In genomic region chr4:154488031-154488430, GRCm38 (mm10) we compare ENCODE assay signal across 14 mouse cellular contexts.
A peak's percentile ranks its signal among the peaks of the same experiment; 100 is the strongest.
DNase-seq lines count a peak whose midpoint lies in the region; ATAC-seq and TF ChIP-seq lines count a peak whose summit lies in the region.
"Had no signal": no experiment of that assay in that cellular context is flagged by ENCODE, and none has a peak within 500 bp of the region (broad histone marks: within the 10 kb centered on the region; RNA-seq: fewer than 3 reads in every experiment).

No protein-coding gene starts in this region.

- no peak overlapping the region for H3K9ac ChIP-seq in heart, embryonic 12.5 days
- H3K9ac ChIP-seq in heart, adult 2 months (ENCODE audit: low read depth, low read length): no peak overlapping the region
- H3K9ac ChIP-seq in neural tube, embryonic 11.5 days (ENCODE audit: low read length): no peak overlapping the region; the same call in 1 of the 2 replicates
- H3K9ac ChIP-seq in forebrain, postnatal 0 days: no peak overlapping the region

- no peak for TF ChIP-seq CTCF in heart, adult 2 months (IDR thresholded peaks at IDR 0.05)
- TF ChIP-seq CTCF in forebrain, postnatal 0 days (IDR thresholded peaks at IDR 0.05; ENCODE audit: low read depth): no peak
- no peak for TF ChIP-seq CTCF in layer of hippocampus, adult 2 months (conservative IDR thresholded peaks at IDR 0.05)

- H3K4me3 ChIP-seq in heart, embryonic 12.5 days: no peak overlapping the region
- H3K4me3 ChIP-seq in heart, adult 2 months: no peak overlapping the region
- no peak overlapping the region for H3K4me3 ChIP-seq in neural tube, embryonic 11.5 days (ENCODE audit: low read depth, low read length)
- H3K4me3 ChIP-seq in forebrain, postnatal 0 days (ENCODE audit: low read depth, low read length): no peak overlapping the region
- no peak overlapping the region for H3K4me3 ChIP-seq in layer of hippocampus, adult 2 months

- H3K36me3 ChIP-seq in heart, embryonic 12.5 days: no peaks in the 10 kb centered on the region
- H3K36me3 ChIP-seq in heart, adult 2 months (ENCODE audit: control insufficient read depth, insufficient read depth, low read length): no peaks in the 10 kb centered on the region
- no peaks in the 10 kb centered on the region for H3K36me3 ChIP-seq in neural tube, embryonic 11.5 days (ENCODE audit: control insufficient read depth, insufficient read depth, low read length)
- no peaks in the 10 kb centered on the region for H3K36me3 ChIP-seq in forebrain, postnatal 0 days (ENCODE audit: insufficient read depth)
- H3K36me3 ChIP-seq: G1E had no signal

- TF ChIP-seq POLR2A in heart, adult 2 months (IDR thresholded peaks at IDR 0.05; ENCODE audit: insufficient read depth, low read depth, low read length): no peak

- no peak for TF ChIP-seq EP300 in heart, adult 2 months (IDR thresholded peaks at IDR 0.05; ENCODE audit: insufficient read depth, low read depth, low read length)

- H3K9me3 ChIP-seq in heart, embryonic 12.5 days (replicated peaks): no peaks in the 10 kb centered on the region
- no peaks in the 10 kb centered on the region for H3K9me3 ChIP-seq in neural tube, embryonic 11.5 days (ENCODE audit: control insufficient read depth, low read length)
- no peaks in the 10 kb centered on the region for H3K9me3 ChIP-seq in forebrain, postnatal 0 days (ENCODE audit: low read length)

- peak overlapping the region; percentile 37 for H3K27ac ChIP-seq in heart, embryonic 12.5 days (ENCODE audit: poor library complexity, severe bottlenecking)
- H3K27ac ChIP-seq in heart, adult 2 months: no peak overlapping the region
- H3K27ac ChIP-seq in neural tube, embryonic 11.5 days (ENCODE audit: low read depth, low read length): no peak overlapping the region
- no peak overlapping the region for H3K27ac ChIP-seq in forebrain, postnatal 0 days (ENCODE audit: low read depth, low read length)
- H3K27ac ChIP-seq in layer of hippocampus, adult 2 months: no peak overlapping the region

- H3K79me2 ChIP-seq in heart, adult 2 months (replicated peaks; ENCODE audit: control insufficient read depth, insufficient read depth, low read length): no peaks in the 10 kb centered on the region

- no peak for DNase-seq in heart, adult 2 months
- DNase-seq in neural tube, embryonic 11.5 days (ENCODE audit: low spot score): peak; percentile 14
- DNase-seq in neural tube, embryonic 10.5 days (ENCODE audit: extremely low spot score, low spot score): no peak
- DNase-seq in forebrain, postnatal 0 days: no peak
- no peak for DNase-seq in left cerebral cortex, adult 8-10 months (ENCODE audit: low spot score in 2 of 2)
- no peak for DNase-seq in layer of hippocampus, adult 2 months (ENCODE audit: low spot score in 2 of 2)
- DNase-seq: cerebellum, adult 11 months; heart, postnatal 36 days; kidney, postnatal 14 days; lung, postnatal 36 days; midbrain, embryonic 14.5 days had no signal

- intact Hi-C loops in heart, adult 2 months (cut with DNase I): no loop called here

- WGBS in heart, embryonic 12.5 days: 28% methylated on average over 5 of the region's 5 CpGs
- WGBS in heart, adult 2 months: 35% methylated on average over 5 of the region's 5 CpGs
- WGBS in neural tube, embryonic 11.5 days: 39% methylated on average over 5 of the region's 5 CpGs
- WGBS in forebrain, postnatal 0 days: 26% methylated on average over 5 of the region's 5 CpGs

- H3K27me3 ChIP-seq in heart, embryonic 12.5 days (replicated peaks): peaks cover 8% of the 10 kb centered on the region; the same call in 1 of the 2 replicates
- H3K27me3 ChIP-seq in heart, adult 2 months (ENCODE audit: control insufficient read depth, insufficient read depth, low read length): no peaks in the 10 kb centered on the region
- peaks cover 41% of the 10 kb centered on the region for H3K27me3 ChIP-seq in neural tube, embryonic 11.5 days (ENCODE audit: control insufficient read depth, insufficient read depth, low read length)
- H3K27me3 ChIP-seq in forebrain, postnatal 0 days (ENCODE audit: insufficient read depth, low read length): peaks cover 6% of the 10 kb centered on the region

- H3K4me1 ChIP-seq in heart, embryonic 12.5 days (replicated peaks): peaks cover 81% of the 10 kb centered on the region
- H3K4me1 ChIP-seq in heart, adult 2 months (ENCODE audit: control insufficient read depth, insufficient read depth, low read length): peaks cover 2% of the 10 kb centered on the region; the same call in 1 of the 2 replicates
- peaks cover 17% of the 10 kb centered on the region for H3K4me1 ChIP-seq in neural tube, embryonic 11.5 days (ENCODE audit: control insufficient read depth, insufficient read depth, low read length)
- H3K4me1 ChIP-seq in forebrain, postnatal 0 days (ENCODE audit: insufficient read depth): no peaks in the 10 kb centered on the region; the same call in 1 of the 2 replicates

- H3K4me2 ChIP-seq in heart, embryonic 12.5 days: no peak overlapping the region
- no peak overlapping the region for H3K4me2 ChIP-seq in neural tube, embryonic 11.5 days (ENCODE audit: low read depth)
- no peak overlapping the region for H3K4me2 ChIP-seq in forebrain, postnatal 0 days (ENCODE audit: low read depth)
- H3K4me2 ChIP-seq: liver, embryonic 11.5 days had no signal

- no peak for ATAC-seq in heart, embryonic 12.5 days (ENCODE audit: insufficient number of reproducible peaks, low FRiP score)
- no peak for ATAC-seq in neural tube, embryonic 11.5 days (ENCODE audit: insufficient read depth, low FRiP score, low TSS enrichment)
- peak; percentile 68 for ATAC-seq in forebrain, postnatal 0 days
